Mouse (Mus musculus) Patski (cell line): Measurements from ENCODE around the gene Ugdh. TPM values are rescaled to one million over a fixed set of nuclear protein-coding genes. Genes with fewer than 3 reads are reported as not detected.
A peak's percentile ranks its signal among the peaks of the same experiment; 100 is the strongest.
"Not testable (repeated sequence)": the region's sequence is repeated elsewhere in the genome, so short reads cannot be mapped to it uniquely, and the experiment has no call there.

Experiments
- ATAC-seq: fragments of 100-300 bp; one replicate; pipeline ENCODE4 v1.8.0; 2021
- CTCF ChIA-PET: fragments of 350-600 bp; sonication (Branson Sonifier 250); formaldehyde crosslinking; loops from one replicate; lab custom pipeline; 2022; ENCODE audit warnings: inconsistent platforms; lab: Charles Lee
- POLR2A ChIA-PET: fragments of 350-600 bp; sonication (Branson Sonifier 250); formaldehyde crosslinking; loops from one replicate; lab custom pipeline; 2022; ENCODE audit warnings: antibody characterized with exemption, inconsistent platforms; lab: Charles Lee
- DNase-seq: peaks from one replicate; pipeline ENCODE4 v3.0.0-alpha.2; 2011; ENCODE audit warnings: low read depth, low spot score
- H3K27me3 ChIP-seq: fragments of 371-371 bp; one replicate; pipeline ENCODE4 v1.5.1; 2021
- CTCF ChIP-seq: fragments of 100-300 bp; IDR thresholded peaks from one replicate; pipeline ENCODE4 v1.5.1; 2021
- in situ Hi-C: fragments of 300-500 bp; cut with MboI; formaldehyde crosslinking; loops from 3 replicates; pipeline ENCODE4 v1.11.1; 2018; ENCODE audit warnings: low pct_unique_long_range_greater_than_20kb, mixed read lengths
- polyA plus RNA-seq: library from polyadenylated mRNA; unstranded; gene quantifications from one replicate; pipeline ENCODE4 v1.2.3, GENCODE M21; 2021

Ugdh gene
- 64.2 TPM for polyA plus RNA-seq

GRCm38 (mm10) chr5:65435806-65436561, at the start of gene Ugdh:
Gene Ugdh (minus strand): TSS chr5:65435949.
- DNase-seq (peak; percentile 92), ATAC-seq (peak; percentile 95)
- ChIA-PET POLR2A (interaction anchor here (1.1 to 2.2 kb wide), 3 partner anchors 10 to 260 kb away, joined by 4 to 7 read pairs (median 4); no protein-coding TSS in a partner anchor), CTCF (interaction anchor here (0.6 kb wide), 1 partner anchor 18 kb away, joined by 3 read pairs; no protein-coding TSS in a partner anchor)
- H3K27me3 ChIP-seq: no peaks in the 10 kb centered on the region
- in situ Hi-C loops: no loop called here
- no peak for TF ChIP-seq CTCF

- CTCF ChIA-PET: interaction anchor here (1.0 kb wide), 1 partner anchor 9 kb away, joined by 3 read pairs; no protein-coding TSS in a partner anchor
Observed at GRCm38 (mm10) chr5:65482996-65483395, 47.2 kb upstream of the Ugdh start.

GRCm38 (mm10) chr5:65480511-65480910, 44.8 kb upstream of the Ugdh start:
- no peak for ATAC-seq
- DNase-seq: no peak
- in situ Hi-C loops: no loop called here
- no peak for TF ChIP-seq CTCF
- ChIA-PET CTCF (interaction anchor here (1.0 to 1.6 kb wide), 2 partner anchors 10 to 14 kb away, joined by 3 to 4 read pairs; no protein-coding TSS in a partner anchor), POLR2A (no interaction called here)
- no peaks in the 10 kb centered on the region for H3K27me3 ChIP-seq

More at GRCm38 (mm10) chr5:65482996-65483395, 47.2 kb upstream of the Ugdh start:
- no peak for DNase-seq
- H3K27me3 ChIP-seq: no peaks in the 10 kb centered on the region
- ATAC-seq: no peak
- no peak for TF ChIP-seq CTCF
- in situ Hi-C loops: no loop called here
- POLR2A ChIA-PET: no interaction called here

GRCm38 (mm10) chr5:65479681-65480445, 44.1 kb upstream of the Ugdh start:
- ATAC-seq (no peak), DNase-seq (no peak)
- CTCF ChIA-PET: interaction anchor here (1.0 to 1.6 kb wide), 2 partner anchors 9 to 13 kb away, joined by 3 to 4 read pairs; no protein-coding TSS in a partner anchor
- in situ Hi-C loops: no loop called here
- POLR2A ChIA-PET: no interaction called here
- no peak for TF ChIP-seq CTCF
- no peaks in the 10 kb centered on the region for H3K27me3 ChIP-seq

GRCm38 (mm10) chr5:65478224-65478623, 42.5 kb upstream of the Ugdh start:
- POLR2A ChIA-PET: no interaction called here
- DNase-seq (no peak), ATAC-seq (no peak)
- CTCF ChIA-PET: no interaction called here
- TF ChIP-seq CTCF: peak; percentile 59
- H3K27me3 ChIP-seq: no peaks in the 10 kb centered on the region
- in situ Hi-C loops: no loop called here

GRCm38 (mm10) chr5:65476739-65477138, 41.0 kb upstream of the Ugdh start:
- CTCF ChIA-PET: interaction anchor here (1.5 kb wide), 1 partner anchor 19 kb away, joined by 3 read pairs; no protein-coding TSS in a partner anchor
- H3K27me3 ChIP-seq, in situ Hi-C loops, ATAC-seq, DNase-seq: not testable (repeated sequence)
- POLR2A ChIA-PET: interaction anchor here (0.8 kb wide), 1 partner anchor 39 kb away, joined by 3 read pairs; no protein-coding TSS in a partner anchor

- no peak for DNase-seq
- ChIA-PET CTCF (interaction anchor here (0.6 to 1.5 kb wide), 3 partner anchors 9 to 18 kb away, joined by 3 to 4 read pairs (median 3); no protein-coding TSS in a partner anchor), POLR2A (no interaction called here)
- no peak for ATAC-seq
- no peaks in the 10 kb centered on the region for H3K27me3 ChIP-seq
- TF ChIP-seq CTCF: no peak
- in situ Hi-C loops: no loop called here
Observed at GRCm38 (mm10) chr5:65475806-65476205, 40.1 kb upstream of the Ugdh start.

GRCm38 (mm10) chr5:65469766-65470165, 34.0 kb upstream of the Ugdh start:
- no peak for ATAC-seq
- ChIA-PET CTCF (interaction anchor here (0.7 to 1.1 kb wide), 2 partner anchors 10 to 22 kb away, joined by 3 to 4 read pairs; no protein-coding TSS in a partner anchor), POLR2A (interaction anchor here (0.6 kb wide), 1 partner anchor 148 kb away, joined by 3 read pairs; no protein-coding TSS in a partner anchor)
- H3K27me3 ChIP-seq: no peaks in the 10 kb centered on the region
- in situ Hi-C loops: no loop called here
- TF ChIP-seq CTCF: no peak
- no peak for DNase-seq

- ChIA-PET CTCF (interaction anchor here (1.2 to 1.4 kb wide), 2 partner anchors 9 to 14 kb away, joined by 3 to 4 read pairs; no protein-coding TSS in a partner anchor), POLR2A (no interaction called here)
- DNase-seq: no peak
- ATAC-seq: no peak
- TF ChIP-seq CTCF: no peak
- in situ Hi-C loops: no loop called here
- H3K27me3 ChIP-seq: no peaks in the 10 kb centered on the region
Observed at GRCm38 (mm10) chr5:65466911-65467310, 31.2 kb upstream of the Ugdh start.

GRCm38 (mm10) chr5:65460361-65460760, 24.6 kb upstream of the Ugdh start:
- in situ Hi-C loops: no loop called here
- TF ChIP-seq CTCF: no peak
- ATAC-seq: no peak
- no peak for DNase-seq
- H3K27me3 ChIP-seq: no peaks in the 10 kb centered on the region
- CTCF ChIA-PET: interaction anchor here (2.5 kb wide), 1 partner anchor 22 kb away, joined by 8 read pairs; no protein-coding TSS in a partner anchor
- POLR2A ChIA-PET: no interaction called here
